Mouse (Mus musculus): ENCODE data around the gene Utp3. TPM values are rescaled to one million over a fixed set of nuclear protein-coding genes. Genes with fewer than 3 reads are reported as not detected.

Gene Utp3
- polyA plus RNA-seq, 1 experiment from 2014 or later = 62.6 TPM

DNA sequence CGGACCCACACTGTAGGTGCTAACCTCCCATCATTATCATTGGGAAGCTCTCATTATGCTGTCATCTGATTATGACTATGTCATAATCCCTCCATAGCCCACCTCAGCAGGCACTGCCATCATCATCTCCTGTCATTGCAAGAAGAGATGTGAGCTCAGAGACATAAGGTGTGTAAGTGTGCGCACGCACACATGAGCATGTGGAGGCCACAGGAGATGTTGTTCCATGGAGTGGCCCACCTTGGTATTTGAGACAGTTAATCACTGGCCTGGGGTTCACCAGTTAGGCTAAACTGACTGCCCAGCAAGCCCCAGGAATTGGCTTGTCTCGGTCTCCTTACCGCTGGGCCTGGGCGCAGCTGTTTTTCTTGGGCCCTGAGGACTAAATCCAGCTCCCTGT lies 27.1 kb downstream of the Utp3 start:
- Histone ChIP-seq H3K9me3 (no peaks in the 10 kb centered on the region), H3K27me3 (replicated peaks) (no peaks in the 10 kb centered on the region), H3K4me3 (replicated peaks) (no peak overlapping the region), H3K4me1 (peaks cover 1% of the 10 kb centered on the region; the same call in 1 of the 2 replicates), H3K27ac (no peak overlapping the region), H3K9ac (no peak overlapping the region), H3K4me2 (no peak overlapping the region), H3K36me3 (no peaks in the 10 kb centered on the region)
- WGBS = 93% methylated on average over 6 of the region's 6 CpGs
- ATAC-seq (ENCODE audit: insufficient read depth, low FRiP score, low read depth) = no peak

DNA sequence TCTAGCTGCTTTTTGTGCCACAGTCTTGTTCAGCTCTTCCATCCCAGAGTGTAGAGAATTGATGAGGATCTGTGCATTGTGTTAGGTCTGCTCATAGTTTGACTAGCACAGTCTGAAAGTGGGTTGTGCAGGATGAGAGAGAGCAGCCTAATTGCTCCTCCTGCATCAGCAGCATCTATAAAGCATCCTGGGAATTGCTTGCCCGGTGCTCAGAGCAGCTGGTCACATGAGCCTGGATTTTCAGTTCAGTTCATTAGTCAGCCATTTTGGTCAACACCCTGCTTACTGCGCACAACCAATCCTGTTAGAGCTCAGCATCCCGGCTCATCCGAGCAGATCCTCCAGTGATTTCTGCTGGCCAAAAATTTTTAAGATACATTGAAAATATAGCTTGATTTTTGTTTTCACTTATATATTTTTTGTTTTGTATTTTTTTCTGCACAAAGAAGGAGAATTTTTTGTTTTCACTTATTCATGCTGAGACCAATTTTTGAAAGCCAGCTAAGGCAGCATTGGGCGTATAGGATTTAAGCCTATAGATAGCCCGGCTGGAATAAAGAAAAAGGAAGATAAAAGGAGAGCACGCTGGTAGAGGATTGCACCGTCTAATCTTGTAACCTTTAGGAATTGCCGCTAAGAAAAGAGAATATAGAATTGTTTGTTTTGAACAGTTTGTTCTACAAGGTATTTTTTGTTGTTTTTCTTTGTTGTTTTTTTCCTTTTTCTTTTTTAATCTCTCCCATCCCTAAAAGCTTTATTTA lies 29.2 kb downstream of the Utp3 start:
- no peaks in the 10 kb centered on the region for H3K36me3 ChIP-seq
- 59% methylated on average over 9 of the region's 9 CpGs for WGBS
- no peak for ATAC-seq (ENCODE audit: insufficient read depth, low FRiP score, low read depth)
- no peak overlapping the region for H3K27ac ChIP-seq
- no peaks in the 10 kb centered on the region for H3K9me3 ChIP-seq
- H3K9ac ChIP-seq = no peak overlapping the region
- H3K4me3 ChIP-seq (replicated peaks) = no peak overlapping the region
- no peak overlapping the region for H3K4me2 ChIP-seq
- H3K27me3 ChIP-seq (replicated peaks) = no peaks in the 10 kb centered on the region
- H3K4me1 ChIP-seq = peaks cover 4% of the 10 kb centered on the region; the same call in 1 of the 2 replicates

DNA sequence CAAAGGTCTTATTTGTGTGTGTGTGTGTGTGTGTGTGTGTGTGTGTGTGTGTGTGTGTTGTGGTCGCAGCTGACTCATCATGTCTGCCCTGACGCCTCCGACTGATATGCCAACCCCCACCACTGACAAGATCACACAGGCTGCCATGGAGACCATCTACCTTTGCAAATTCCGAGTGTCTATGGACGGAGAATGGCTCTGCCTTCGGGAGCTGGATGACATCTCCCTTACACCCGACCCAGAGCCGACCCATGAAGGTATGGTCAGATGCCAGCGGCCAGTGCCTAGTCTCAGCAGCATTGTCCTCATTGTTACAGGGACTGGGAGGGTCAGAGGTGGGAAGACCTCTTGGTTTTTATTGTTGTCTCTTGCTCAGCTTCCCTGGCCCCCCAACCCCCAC lies 29.8 kb downstream of the Utp3 start:
- WGBS = 37% methylated on average over 9 of the region's 9 CpGs
- H3K9me3 ChIP-seq = no peaks in the 10 kb centered on the region
- H3K36me3 ChIP-seq = no peaks in the 10 kb centered on the region
- no peaks in the 10 kb centered on the region for H3K27me3 ChIP-seq (replicated peaks)
- H3K4me1 ChIP-seq = peaks cover 4% of the 10 kb centered on the region; the same call in 1 of the 2 replicates
- H3K4me2 ChIP-seq = no peak overlapping the region; the same call in 1 of the 2 replicates
- H3K27ac ChIP-seq = no peak overlapping the region
- no peak for ATAC-seq (ENCODE audit: insufficient read depth, low FRiP score, low read depth)
- H3K9ac ChIP-seq = no peak overlapping the region
- H3K4me3 ChIP-seq (replicated peaks) = peak overlapping the region; percentile 2; the same call in 1 of the 2 replicates

DNA sequence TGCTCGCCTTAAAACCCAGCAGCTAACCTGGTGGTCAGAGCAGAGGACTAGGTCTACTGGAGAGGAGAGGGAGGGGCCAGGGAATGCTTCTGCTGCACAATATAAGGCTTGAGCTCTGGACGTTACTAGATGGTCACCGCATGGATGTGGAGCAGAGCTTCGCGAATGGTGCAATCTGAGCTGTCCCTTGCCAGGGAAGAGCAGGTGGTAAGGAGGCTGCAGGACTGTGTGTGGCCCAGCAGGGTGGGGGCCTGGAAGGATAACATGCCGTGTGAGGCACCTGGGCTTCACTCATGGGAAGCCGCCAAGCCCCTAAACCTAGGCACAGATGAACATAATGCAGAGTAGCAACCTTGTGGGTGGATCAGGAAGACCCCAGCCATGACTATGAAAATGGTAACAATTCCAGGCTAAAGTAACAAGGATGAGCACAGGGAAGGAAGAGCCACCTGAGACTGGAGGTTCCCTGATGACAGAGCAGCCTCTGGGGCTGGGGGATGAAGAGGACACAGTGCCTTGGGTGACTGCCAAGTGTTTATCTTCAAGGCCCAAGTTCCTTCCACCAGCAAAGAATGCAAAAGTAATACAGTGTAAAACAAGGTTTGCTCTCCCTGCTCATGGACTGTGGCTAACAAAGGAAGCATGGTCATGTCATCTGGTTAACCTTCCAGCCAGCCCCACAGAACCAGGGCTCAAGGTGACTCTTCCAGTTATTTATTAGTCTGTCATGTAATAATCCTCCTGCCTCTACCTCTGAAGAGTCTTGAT lies 32.3 kb downstream of the Utp3 start:
- Histone ChIP-seq H3K27me3 (replicated peaks) (no peaks in the 10 kb centered on the region), H3K27ac (no peak overlapping the region), H3K36me3 (no peaks in the 10 kb centered on the region), H3K4me3 (replicated peaks) (no peak overlapping the region), H3K9me3 (no peaks in the 10 kb centered on the region), H3K4me2 (no peak overlapping the region), H3K4me1 (peaks cover 4% of the 10 kb centered on the region; the same call in 1 of the 2 replicates), H3K9ac (no peak overlapping the region)
- no peak; the same call in 1 of the 2 replicates for ATAC-seq (ENCODE audit: insufficient read depth, low FRiP score, low read depth)
- 81% methylated on average over 7 of the region's 7 CpGs for WGBS

DNA sequence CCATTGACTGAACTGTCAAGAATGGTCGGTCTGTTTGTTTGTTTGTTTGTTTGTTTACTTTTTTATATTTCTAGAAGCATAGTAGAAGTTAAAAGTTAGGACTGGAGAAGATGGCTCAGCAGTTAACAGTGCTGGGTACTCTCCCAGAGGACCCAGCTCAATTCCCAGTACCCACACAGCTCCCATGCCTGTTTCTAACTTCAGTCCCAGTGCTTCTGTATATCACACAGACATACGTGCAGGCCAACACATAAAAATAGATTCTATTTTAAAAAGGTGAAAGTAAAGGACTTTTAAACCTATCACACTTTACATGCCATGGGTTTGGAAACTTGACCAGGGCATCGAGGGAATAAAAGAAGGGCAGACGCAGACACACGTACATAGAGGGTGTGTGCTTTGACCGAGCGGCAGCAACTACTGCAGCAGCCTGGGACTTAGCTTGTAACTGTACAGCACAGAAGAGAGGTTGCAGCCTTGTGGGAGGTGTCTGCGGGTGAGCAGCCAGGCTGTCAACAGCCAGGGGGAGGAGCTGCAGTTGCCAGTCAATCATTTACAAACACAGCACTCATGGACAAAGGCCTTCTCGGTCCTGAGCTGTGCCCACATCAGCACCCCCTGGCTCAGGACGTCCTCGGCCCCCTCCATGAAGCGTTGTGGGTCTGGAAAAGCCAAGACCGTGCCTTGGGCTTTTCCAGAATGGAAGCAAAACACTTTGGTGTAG lies 33.1 kb downstream of the Utp3 start:
- no peak overlapping the region for H3K4me3 ChIP-seq (replicated peaks)
- H3K4me2 ChIP-seq = no peak overlapping the region
- H3K36me3 ChIP-seq = no peaks in the 10 kb centered on the region
- no peaks in the 10 kb centered on the region for H3K9me3 ChIP-seq
- ATAC-seq (ENCODE audit: insufficient read depth, low FRiP score, low read depth) = peak; percentile 82
- H3K27ac ChIP-seq = no peak overlapping the region
- H3K27me3 ChIP-seq (replicated peaks) = no peaks in the 10 kb centered on the region
- 46% methylated on average over 13 of the region's 13 CpGs for WGBS
- H3K9ac ChIP-seq = no peak overlapping the region
- H3K4me1 ChIP-seq = peaks cover 4% of the 10 kb centered on the region; the same call in 1 of the 2 replicates

DNA sequence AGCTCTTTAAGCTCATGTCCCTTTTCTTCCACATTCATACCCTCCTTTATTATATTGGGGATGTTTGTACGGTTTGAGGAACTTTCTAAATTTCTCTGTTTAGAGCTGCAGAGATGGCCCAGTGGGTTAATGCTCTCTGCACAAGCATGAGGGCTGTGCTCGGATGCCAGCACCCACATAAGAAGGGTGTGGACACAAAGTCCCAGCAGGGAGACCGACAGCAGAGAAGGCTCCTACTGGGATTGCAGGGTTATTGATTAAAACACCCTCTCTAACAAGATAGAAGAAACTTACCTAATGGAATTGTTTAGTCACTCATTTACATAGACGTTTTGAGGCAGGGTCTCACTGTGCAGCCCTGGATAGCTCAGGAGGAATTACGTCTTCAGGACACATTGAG lies 34.2 kb downstream of the Utp3 start:
- no peak for ATAC-seq (ENCODE audit: insufficient read depth, low FRiP score, low read depth)
- H3K4me2 ChIP-seq = no peak overlapping the region
- 66% methylated on average over 5 of the region's 5 CpGs for WGBS

DNA sequence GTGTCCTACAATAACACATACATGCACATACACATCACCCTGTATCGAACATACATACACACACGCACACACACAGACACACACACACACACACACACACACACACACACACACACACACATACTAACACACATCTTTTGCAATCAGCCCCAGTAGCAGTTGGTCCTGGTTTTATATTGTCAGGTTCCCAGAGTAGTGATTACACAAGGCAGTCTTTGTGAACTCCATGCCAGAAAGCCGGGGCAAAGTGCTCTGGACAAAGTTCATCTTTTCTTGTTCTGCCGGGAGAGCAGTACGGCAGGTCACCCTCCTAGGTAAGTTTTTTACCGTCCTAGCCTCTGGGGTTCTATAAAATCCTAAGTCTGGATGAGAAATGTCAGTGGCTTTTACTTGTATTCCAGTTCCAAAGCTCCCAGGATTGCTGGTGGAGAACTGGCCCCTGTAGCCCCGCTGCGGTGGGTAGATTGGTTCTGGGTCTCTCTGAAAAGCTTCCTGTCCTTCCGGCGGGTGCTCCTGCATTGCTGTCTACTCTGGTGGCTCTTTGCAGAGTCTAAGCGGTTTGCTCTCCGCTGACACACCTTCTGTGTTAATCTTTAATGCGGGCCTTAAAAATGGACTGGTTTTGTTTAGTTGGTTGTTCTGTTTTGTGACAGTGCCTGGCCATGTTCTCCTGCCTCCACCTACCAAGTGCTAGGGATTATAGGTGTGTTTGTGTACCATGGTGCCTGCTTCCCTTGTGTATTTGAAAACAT lies 39.3 kb downstream of the Utp3 start:
- H3K27me3 ChIP-seq (replicated peaks) = no peaks in the 10 kb centered on the region
- no peaks in the 10 kb centered on the region for H3K4me1 ChIP-seq
- peak overlapping the region; percentile 41 for H3K27ac ChIP-seq
- no peak overlapping the region for H3K4me3 ChIP-seq (replicated peaks)
- peak overlapping the region; percentile 21 for H3K4me2 ChIP-seq
- H3K36me3 ChIP-seq = no peaks in the 10 kb centered on the region
- H3K9ac ChIP-seq = no peak overlapping the region
- no peaks in the 10 kb centered on the region for H3K9me3 ChIP-seq
- peak; percentile 76 for ATAC-seq (ENCODE audit: insufficient read depth, low FRiP score, low read depth)
- WGBS = 71% methylated on average over 13 of the region's 13 CpGs

More for the DNA sequence above, 34.2 kb downstream of the Utp3 start:
- H3K27ac ChIP-seq = no peak overlapping the region
- no peaks in the 10 kb centered on the region for H3K27me3 ChIP-seq (replicated peaks)
- H3K4me1 ChIP-seq = peaks cover 4% of the 10 kb centered on the region; the same call in 1 of the 2 replicates
- H3K9ac ChIP-seq = no peak overlapping the region
- no peaks in the 10 kb centered on the region for H3K9me3 ChIP-seq
- H3K4me3 ChIP-seq (replicated peaks) = no peak overlapping the region
- H3K36me3 ChIP-seq = no peaks in the 10 kb centered on the region

DNA sequence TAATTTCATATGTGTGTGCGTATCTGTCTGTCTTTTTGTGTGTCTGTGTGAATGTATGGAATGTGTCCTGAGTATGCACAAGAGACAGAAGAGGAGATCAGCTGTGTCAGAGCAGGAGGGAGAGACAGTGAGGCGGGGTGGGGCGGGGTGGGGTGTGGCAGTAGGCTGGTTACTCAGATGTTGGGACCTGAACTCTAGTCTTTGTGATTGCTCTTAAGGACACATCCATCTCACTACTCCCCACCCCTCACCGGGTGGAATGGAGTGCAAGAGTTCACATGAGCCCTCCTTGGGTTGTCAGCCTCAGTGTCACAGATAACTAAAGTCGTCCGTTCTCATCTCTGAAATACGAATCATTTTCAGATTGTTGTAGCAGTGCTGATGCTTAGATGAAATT lies 39.9 kb downstream of the Utp3 start:
- Histone ChIP-seq H3K4me3 (replicated peaks) (no peak overlapping the region), H3K27ac (peak overlapping the region; percentile 41; the same call in 1 of the 2 replicates)
- 79% methylated on average over 7 of the region's 7 CpGs for WGBS

DNA sequence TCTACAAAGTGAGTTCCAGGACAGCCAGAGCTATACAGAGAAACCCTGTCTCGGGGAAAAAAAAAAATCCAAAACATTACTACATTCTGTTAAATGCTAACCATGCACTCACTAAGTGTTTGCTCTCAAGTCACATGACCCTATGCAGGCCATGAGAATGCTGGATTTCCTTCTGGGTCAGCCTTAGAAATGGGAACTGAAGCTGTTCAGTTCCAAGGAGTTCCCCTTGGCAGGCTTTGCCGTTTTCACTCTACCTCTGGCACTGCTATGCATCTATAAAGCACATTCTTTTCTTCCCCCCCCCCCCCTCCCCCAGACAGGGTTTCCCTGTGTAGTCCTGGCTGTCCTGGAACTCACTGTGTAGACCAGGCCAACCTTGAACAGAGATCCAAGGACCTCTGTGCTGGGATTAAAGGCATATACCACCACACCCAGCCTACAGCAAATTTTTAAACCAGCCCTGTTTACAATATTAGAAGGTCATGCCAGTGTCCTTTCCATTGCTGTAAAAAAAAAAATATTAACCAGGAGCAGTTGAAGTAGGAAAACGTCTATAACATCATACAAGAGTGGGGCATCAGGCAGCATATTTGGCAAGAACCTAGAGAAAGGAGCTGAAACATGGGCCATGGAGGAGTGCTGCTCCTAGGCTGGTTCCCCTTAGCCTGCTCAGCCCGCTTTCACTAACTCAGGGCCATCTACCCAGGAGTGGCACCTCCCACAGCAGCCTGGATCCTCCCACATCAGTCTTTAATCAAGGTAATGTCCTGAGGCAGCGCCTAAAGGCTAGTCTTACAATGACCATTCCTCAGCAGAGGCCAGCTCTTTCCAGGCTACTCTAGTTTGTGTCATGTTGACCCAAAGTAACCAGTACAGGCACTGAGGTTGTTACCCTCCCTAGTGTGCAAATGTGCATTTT lies 41.5 kb downstream of the Utp3 start:
- no peaks in the 10 kb centered on the region for H3K36me3 ChIP-seq
- no peak overlapping the region for H3K27ac ChIP-seq

More for the DNA sequence above, 39.9 kb downstream of the Utp3 start:
- Histone ChIP-seq H3K4me1 (no peaks in the 10 kb centered on the region), H3K9ac (no peak overlapping the region), H3K9me3 (no peaks in the 10 kb centered on the region), H3K4me2 (no peak overlapping the region; the same call in 1 of the 2 replicates), H3K36me3 (no peaks in the 10 kb centered on the region), H3K27me3 (replicated peaks) (no peaks in the 10 kb centered on the region)
- ATAC-seq (ENCODE audit: insufficient read depth, low FRiP score, low read depth) = no peak

DNA sequence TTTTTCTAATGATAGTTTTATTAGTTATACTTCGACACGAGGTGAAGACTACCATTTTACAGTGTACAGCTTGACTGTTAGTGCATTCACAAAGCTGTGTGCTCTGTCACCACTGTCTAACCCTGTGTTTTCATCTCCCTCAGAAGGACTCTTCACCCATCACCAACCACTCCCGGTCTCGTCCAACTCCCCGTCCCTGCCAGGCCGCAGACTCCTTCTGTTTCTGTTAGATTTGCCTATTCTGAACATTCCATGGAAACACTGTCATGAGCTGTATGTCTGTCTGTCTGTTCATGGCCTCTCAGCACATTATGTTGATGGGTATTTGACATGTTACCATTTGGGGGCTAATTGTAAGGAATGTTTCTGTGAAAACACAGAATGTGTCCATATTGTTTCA lies 44.7 kb downstream of the Utp3 start:
- no peak overlapping the region for H3K4me3 ChIP-seq (replicated peaks)
- H3K9me3 ChIP-seq = no peaks in the 10 kb centered on the region
- no peak for ATAC-seq (ENCODE audit: insufficient read depth, low FRiP score, low read depth)
- H3K4me1 ChIP-seq = no peaks in the 10 kb centered on the region
- 87% methylated on average over 6 of the region's 6 CpGs for WGBS
- H3K9ac ChIP-seq = no peak overlapping the region
- no peak overlapping the region for H3K27ac ChIP-seq
- H3K4me2 ChIP-seq = no peak overlapping the region
- no peaks in the 10 kb centered on the region for H3K27me3 ChIP-seq (replicated peaks)
- H3K36me3 ChIP-seq = no peaks in the 10 kb centered on the region

More for the DNA sequence above, 41.5 kb downstream of the Utp3 start:
- no peak overlapping the region for H3K4me2 ChIP-seq
- H3K9me3 ChIP-seq = no peaks in the 10 kb centered on the region
- H3K4me1 ChIP-seq = no peaks in the 10 kb centered on the region
- 70% methylated on average over 5 of the region's 5 CpGs for WGBS
- no peak overlapping the region for H3K9ac ChIP-seq
- 0 out of 2 replicates have a peak, but pooled peaks have one; percentile 45 for ATAC-seq (ENCODE audit: insufficient read depth, low FRiP score, low read depth)
- H3K27me3 ChIP-seq (replicated peaks) = no peaks in the 10 kb centered on the region
- H3K4me3 ChIP-seq (replicated peaks) = no peak overlapping the region
